Mouse (Mus musculus) brain, adult 2 months (tissue): ENCODE measurements at regions not wholly inside any gene's neighbourhood (a gene's known extent, or its start where the extent isn't known, plus 50 kb on each side); places are given as distances from the start of the nearest gene placed in this dataset.
"Not testable (repeated sequence)": the region's sequence is repeated elsewhere in the genome, so short reads cannot be mapped to it uniquely, and the experiment has no call there.

Experiments
- DNase-seq: peaks from one replicate; pipeline ENCODE4 v3.0.0; 2011; ENCODE audit warnings: low read depth, low spot score

DNA sequence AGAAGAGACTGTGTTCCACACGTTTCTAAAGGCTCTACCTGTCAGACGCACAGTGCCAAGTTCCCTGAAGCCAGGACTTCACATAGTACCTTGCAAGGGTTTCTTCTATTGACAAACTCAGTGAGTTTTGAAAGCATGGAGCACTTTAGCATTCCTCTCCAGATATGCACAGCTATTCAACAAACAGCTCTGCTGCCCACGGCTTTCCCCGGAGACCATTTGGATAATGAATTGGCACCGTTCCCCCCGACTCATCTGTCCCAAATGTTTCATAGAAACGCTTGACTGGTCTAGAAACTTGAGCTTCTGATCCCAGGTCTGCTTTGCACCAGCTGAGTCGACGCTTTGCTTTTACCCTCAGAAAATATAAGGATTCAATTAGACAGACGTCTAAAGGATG is 162.2 kb upstream of the St6galnac5 start:
- peak; percentile 35 for DNase-seq

DNA sequence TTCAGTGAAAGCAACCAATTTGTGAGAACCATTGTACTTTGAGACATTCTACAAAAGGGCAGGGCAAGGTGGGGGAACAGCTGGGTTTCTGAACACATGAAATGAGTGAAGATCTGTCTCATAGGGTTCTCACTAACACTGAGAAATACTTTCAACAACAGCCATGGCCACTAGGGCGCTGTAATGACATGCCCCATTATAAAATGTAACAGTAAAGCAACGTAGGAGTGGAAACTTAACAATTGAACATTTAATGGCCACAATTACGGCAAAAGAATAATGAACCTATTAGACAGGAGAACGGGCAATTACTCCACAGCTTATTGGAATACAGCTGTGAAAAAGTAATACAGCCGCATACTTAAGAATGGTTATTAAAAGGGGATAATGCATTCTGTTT is 158.9 kb upstream of the St6galnac5 start:
- no peak for DNase-seq

DNA sequence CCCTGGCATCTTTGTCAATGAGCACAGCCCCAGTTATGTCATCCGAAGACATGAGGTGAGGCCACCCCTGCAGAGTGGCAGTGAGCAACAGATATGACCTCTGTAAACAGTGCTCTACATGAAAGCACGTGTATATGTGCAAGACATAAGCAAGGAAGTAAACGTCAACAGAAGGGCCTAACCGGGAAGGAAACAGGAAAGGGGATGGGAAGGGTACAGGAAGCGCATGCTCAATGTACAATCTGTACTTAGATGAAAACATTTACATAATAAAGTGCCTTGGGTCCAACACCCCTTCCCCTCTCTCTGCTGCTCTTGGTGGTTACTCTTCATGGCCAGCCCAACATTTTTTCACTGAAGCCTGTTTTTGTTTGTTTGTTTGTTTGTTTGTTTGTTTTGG is 143.3 kb upstream of the St6galnac5 start:
- DNase-seq, result no peak

DNA sequence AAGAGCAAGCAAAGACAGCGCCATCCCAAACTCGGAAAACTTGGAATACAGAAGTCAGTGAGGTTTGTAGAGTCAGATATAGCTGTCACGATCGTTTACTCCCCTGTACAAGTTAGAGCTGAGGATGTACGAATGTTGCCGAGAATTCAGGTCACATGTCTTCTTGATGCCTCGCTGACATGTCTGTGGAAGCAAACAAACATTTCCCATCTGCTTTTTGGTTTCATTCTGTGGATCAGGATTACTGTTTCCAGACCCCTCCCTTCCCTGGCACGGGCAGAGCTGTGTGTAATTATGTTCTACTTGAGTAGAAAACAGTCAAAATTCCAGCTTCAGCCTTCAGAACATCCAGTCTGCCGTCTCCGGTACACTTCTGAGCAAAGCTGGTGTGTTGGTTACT is 139.9 kb upstream of the St6galnac5 start:
- DNase-seq, result peak; percentile 16

DNA sequence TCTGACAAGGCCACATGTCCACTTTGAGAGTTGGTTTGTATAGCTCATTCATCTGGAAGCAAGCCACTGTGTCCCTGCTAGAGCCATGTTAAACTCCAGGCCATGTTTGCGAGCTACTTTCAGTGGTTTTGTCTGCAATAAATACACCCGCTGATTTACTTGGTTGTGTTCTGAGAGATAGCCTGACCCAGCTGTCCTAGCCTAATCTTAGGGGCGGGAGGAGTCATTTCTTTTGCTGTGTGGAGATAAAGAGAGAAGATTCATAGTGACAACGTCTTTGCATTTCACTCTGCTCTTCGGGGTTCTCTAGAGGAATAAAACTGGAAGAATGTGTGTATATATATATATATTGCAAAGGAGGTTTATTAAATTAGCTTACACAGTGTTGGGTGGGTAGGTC is 137.1 kb upstream of the St6galnac5 start:
- DNase-seq, result no peak

- DNase-seq, result no peak
Measured at GRCm38 (mm10) chr3:153118643-153119042, 136.6 kb upstream of the St6galnac5 start.

GRCm38 (mm10) chr3:153105591-153105990 is 123.5 kb upstream of the St6galnac5 start:
- peak; percentile 65 for DNase-seq

DNA sequence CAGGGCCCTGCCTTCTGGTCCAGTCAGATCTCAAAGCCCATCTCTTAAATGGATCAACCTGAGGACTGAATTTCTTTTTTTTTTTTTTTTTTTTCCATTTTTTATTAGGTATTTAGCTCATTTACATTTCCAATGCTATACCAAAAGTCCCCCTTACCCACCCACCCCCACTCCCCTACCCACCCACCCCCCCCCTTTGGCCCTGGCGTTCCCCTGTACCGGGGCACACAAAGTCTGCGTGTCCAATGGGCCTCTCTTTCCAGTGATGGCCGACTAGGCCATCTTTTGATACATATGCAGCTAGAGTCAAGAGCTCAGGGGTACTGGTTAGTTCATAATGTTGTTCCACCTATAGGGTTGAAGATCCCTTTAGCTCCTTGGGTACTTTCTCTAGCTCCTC is 108.5 kb upstream of the St6galnac5 start:
- not testable (repeated sequence) for DNase-seq

DNA sequence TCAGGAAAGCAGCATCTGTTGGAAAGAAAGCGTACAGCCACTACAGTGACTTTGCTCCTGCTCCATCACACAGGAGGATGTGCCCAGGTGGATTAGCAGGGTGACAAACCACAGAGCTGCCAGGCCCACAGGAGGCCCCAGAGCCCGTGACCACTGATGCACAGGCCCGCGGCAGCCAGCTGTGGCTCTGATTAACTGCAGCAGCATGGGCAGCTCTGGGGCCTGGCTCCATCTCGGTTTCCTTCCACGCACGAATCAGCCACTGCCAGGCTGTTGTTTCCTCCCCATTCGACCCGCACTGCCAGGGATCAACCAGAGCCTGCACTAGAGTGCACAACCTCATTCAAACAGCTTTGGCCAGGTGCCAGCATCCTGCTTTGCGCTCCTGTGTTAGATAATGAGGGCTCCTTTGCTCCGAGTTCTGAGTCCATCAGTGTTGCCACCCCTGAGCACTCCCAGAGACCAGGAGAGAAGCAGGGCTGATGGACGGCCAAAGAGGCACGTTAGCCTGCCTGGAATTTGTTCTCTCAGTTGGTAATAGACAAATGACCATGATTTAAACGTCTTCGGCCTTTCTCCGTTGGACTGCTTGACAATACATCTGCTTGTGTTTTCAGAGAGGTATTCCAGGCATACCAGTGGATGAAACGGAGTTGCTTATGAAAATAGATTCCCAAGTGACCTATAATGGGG is 103.2 kb upstream of the St6galnac5 start:
- DNase-seq, result peak; percentile 61

DNA sequence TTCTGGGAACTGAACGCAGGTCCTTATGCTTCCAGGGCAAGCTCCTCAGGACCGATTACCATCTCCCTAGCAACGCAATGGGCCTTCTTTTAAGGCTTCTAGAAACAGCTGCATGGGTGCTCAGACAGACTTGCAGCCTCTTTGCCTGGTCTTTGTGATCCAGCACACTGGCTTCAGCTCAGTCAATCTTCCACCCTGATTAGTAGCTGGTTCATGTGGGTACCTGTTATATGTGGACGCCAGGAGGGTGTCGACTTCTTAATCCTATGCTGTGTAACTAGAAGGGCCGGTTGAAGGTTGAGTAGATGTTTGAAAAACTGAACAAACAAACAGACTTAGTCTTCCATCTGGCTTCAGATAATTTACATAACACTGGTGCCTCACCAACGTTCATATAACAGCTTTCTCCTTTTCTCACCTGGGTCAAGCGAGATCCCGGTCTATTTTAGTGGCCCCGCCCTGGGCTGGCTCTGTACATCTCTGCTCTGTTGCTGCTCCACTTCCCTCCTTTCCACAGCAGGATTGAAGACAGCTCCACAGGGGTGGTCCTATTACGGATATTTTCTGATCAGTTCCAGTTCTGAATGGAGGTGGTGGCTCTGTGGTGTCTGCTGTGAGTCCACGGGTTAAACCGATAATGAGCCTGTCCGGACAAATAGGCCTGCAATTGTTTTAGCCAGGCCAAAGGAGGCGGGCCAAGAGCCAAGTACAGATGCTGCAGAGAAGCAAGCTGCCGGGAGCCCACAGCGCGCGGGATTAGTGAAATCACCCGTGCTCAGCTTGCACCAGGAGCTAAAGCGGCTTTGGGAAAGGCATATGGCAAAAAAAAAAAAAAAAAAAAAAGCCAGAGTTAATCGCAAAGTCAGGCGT is 102.4 kb upstream of the St6galnac5 start:
- DNase-seq, result peak; percentile 89

DNA sequence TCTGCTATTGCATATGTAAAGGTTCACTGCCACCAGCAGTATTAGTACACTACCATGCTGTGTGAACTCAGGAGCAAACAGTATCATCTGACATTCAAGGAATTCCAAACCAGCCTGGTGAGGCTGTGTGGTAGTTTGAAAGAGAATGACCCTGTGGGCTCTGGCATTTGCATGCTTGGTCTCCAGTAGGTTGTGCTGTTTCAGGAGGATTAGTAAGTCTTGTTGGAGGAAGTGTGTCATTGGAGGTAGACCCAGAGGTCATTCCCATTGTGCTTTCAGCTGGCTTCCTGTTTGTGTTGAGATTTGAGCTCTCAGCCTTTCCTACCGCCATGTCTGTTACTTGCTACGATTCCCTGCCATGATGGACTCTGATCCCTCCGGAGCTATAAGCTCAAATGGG is 98.3 kb upstream of the St6galnac5 start:
- no peak for DNase-seq

DNA sequence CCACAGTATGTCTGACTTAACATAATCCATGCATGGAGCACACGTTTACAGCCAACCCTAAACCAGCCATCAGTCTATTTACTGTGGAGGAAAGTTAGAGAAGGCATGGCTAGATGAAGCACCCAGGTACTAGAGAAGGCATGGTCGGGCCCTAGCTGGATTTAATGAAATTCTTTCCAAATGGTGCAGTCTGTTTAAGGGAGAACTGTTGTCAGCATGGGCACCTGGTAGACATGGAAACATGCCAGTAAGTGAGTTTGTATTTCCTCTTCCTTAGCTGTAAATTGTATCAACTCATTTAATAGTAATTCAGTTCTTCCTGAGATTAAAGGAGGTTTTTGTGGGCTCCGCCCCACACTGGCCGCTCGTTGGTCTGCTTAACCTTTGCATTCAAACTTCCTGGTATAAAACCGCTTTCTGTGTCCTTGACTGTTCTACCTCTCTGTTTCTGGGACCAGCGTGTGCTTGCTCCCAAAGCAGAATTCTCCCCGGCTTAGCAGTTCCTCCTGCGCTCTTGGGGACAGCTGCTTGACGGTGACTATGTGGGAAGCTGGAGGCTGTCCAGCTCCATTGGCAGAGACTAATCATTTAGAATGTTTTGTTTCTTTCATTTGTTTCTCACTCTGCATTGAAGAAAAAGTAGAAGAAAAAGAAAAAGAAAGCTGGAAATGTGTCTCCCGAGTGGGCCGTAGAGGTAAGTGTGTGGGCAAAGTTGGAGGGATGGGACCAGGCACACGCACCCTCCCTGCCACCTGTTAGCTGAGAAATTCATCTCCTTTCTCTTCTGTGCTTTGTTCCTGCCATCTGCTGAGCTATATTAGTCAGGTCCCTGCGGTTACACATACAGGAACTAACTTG is 96.0 kb upstream of the St6galnac5 start:
- DNase-seq, result peak; percentile 93

- peak; percentile 9 for DNase-seq
Measured at GRCm38 (mm10) chr3:153072200-153072919, 90.3 kb upstream of the St6galnac5 start.

GRCm38 (mm10) chr3:153071549-153071948 is 89.5 kb upstream of the St6galnac5 start:
- no peak for DNase-seq

GRCm38 (mm10) chr3:153071123-153071522 is 89.1 kb upstream of the St6galnac5 start:
- DNase-seq, result no peak

DNA sequence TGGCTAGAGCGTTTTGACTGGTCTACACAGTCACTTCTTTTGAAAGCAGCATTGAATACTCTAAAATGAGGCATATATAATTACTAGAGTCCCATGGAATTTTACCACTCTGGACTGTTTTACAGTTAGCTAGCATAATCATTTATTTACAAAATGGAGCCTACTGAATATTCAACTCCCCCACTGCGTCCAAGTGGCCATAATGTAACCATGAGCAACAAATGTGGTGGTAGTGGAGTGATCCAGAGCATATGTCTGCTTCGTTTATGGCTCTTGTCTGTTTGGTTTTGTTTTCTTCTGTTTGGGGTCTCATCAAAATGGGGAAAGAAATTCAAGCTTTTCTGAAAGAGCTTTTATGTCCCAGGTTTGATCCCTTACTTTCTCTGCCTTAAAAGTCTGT is 83.8 kb upstream of the St6galnac5 start:
- no peak for DNase-seq

- no peak for DNase-seq
Measured at GRCm38 (mm10) chr3:153053163-153053562, 71.1 kb upstream of the St6galnac5 start.

- no peak for DNase-seq
Measured at GRCm38 (mm10) chr3:153051566-153051965, 69.5 kb upstream of the St6galnac5 start.

DNA sequence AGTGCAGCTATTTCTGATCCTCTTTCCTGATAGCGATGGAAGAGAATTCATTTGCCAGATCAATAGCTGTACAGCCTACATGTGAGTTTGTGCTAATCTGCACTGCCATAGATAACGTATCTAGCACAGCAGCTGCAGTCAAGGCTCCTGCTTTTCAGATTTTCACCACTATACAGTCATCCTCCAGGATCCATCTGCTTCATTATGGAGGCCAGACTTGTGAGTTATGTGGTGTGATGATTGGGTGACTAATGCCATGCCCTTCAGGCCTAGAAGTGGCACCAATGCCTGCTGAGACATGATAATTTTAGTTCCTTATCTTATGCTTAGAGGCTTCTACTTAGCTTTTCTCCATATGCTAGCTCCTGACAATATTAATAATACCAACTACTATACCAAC is 63.3 kb upstream of the St6galnac5 start:
- DNase-seq, result peak; percentile 43

DNA sequence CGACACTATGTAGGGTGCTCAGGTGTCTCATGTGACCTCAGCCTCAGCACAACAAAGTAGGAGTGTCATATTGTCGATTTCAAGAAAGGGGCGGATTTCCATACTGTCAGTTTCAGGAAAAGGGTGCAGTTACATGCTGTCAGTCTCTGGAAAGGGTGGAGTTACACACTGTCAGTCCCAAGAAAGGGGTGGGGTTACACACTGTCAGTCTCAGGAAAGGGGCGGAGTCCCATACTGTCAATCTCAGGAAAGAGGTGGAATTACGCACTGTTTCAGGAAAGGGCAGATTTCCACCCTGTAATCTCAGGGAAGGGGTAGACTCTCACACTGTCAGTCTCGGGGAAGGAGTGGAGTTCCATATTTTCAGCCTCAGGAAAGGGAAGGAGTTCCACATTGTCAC is 51.9 kb upstream of the St6galnac5 start:
- no peak for DNase-seq
